8 mouse cellular contexts compared by ENCODE assay signal in the genomic region with DNA sequence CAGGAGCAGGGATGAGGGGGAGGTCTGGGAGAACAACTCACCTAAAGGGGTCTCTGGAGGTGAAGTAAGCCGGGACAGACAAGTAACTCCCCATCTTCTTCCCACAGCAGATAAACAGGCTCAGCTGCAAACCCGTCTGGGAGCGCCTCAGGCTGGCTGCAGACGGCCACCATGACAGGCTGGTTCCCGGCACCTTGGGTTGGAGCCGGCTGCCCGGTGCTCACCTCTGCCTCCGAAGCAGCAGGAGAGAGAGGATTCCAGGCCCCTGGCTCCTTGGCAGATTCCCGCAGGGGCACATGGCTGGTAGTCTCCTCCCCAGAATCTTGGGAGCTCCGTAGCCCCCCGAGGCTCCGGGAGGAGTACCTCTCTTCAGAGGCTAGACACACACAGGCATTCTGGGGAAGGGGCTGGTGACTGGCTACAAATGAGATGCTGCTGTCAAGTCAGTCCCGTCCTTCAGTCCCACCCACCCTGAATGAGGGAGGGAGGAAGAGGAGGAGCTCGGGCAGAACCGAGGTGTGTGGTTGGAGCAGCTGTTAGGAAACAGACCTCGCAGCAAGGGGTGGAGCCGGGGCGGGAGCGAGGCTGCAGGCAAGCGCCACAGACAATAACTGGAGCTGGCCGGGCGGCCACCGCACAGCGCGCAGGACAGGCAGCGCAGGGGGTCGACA. TPM values are rescaled to one million over a fixed set of nuclear protein-coding genes. Genes with fewer than 3 reads are reported as not detected.
DNase-seq lines count a peak whose midpoint lies in the region; ATAC-seq and TF ChIP-seq lines count a peak whose summit lies in the region.

No protein-coding gene starts in this region.

- H3K4me2 ChIP-seq in hindbrain, embryonic 11.5 days (replicated peaks; ENCODE audit: low read depth, low read length), result peak overlapping the region; percentile 72
- H3K4me2 ChIP-seq in lung, postnatal 0 days (replicated peaks; ENCODE audit: low read depth, low read length), result peak overlapping the region; percentile 94

- in situ Hi-C loops in Patski (cut with MboI; ENCODE audit: low pct_unique_long_range_greater_than_20kb), result no loop called here

- no peak for TF ChIP-seq EP300 in lung, postnatal 0 days (IDR thresholded peaks at IDR 0.05)

- peak overlapping the region; percentile 55 for H3K4me3 ChIP-seq in hindbrain, embryonic 11.5 days (ENCODE audit: low read depth, low read length)
- peak overlapping the region; percentile 51 for H3K4me3 ChIP-seq in lung, postnatal 0 days (ENCODE audit: low read depth, low read length)

- H3K36me3 ChIP-seq in hindbrain, embryonic 11.5 days (ENCODE audit: control insufficient read depth, insufficient read depth, low read length), result no peaks in the 10 kb centered on the region
- H3K36me3 ChIP-seq in lung, postnatal 0 days (ENCODE audit: insufficient read depth, low read length), result no peaks in the 10 kb centered on the region

- peak; percentile 79 for ATAC-seq in Patski
- peak; percentile 96 for ATAC-seq in hindbrain, embryonic 11.5 days (ENCODE audit: low FRiP score)
- peak; percentile 89 for ATAC-seq in lung, postnatal 0 days

- H3K27ac ChIP-seq in hindbrain, embryonic 11.5 days (ENCODE audit: low read depth, low read length), result peak overlapping the region; percentile 83
- H3K27ac ChIP-seq in lung, postnatal 0 days (ENCODE audit: low read length), result peak overlapping the region; percentile 85

- peak; percentile 67 for DNase-seq in Patski (ENCODE audit: low read depth, low spot score)
- peak; percentile 91 to 94 for DNase-seq in cerebellum, postnatal 10 days
- peak; percentile 86 for DNase-seq in frontal cortex, adult 2 months (ENCODE audit: extremely low spot score in 1 of 2, low spot score in 1 of 2)
- peak; percentile 88 for DNase-seq in hindbrain, embryonic 11.5 days (ENCODE audit: low spot score)
- peak; percentile 72 to 83 for DNase-seq in layer of hippocampus, postnatal 10 days (ENCODE audit: low spot score in 2 of 2)
- DNase-seq in lung, postnatal 0 days (ENCODE audit: low spot score), result peak; percentile 96
- peak; percentile 52 for DNase-seq in ovary, postnatal 14 days (ENCODE audit: low spot score)
- peak; percentile 80 for DNase-seq in thymus, postnatal 14 days

- H3K27me3 ChIP-seq in Patski, result no peaks in the 10 kb centered on the region
- no peaks in the 10 kb centered on the region for H3K27me3 ChIP-seq in hindbrain, embryonic 11.5 days (ENCODE audit: control insufficient read depth, insufficient read depth, low read length)
- H3K27me3 ChIP-seq in lung, postnatal 0 days (replicated peaks; ENCODE audit: insufficient read depth, low read length), result no peaks in the 10 kb centered on the region

- TF ChIP-seq CTCF in Patski (IDR thresholded peaks at IDR 0.05), result no peak
- no peak for TF ChIP-seq CTCF in lung, postnatal 0 days (IDR thresholded peaks at IDR 0.05)

- H3K4me1 ChIP-seq in hindbrain, embryonic 11.5 days (replicated peaks; ENCODE audit: control insufficient read depth, insufficient read depth, low read length), result peaks cover 4% of the 10 kb centered on the region; the same call in 1 of the 2 replicates
- H3K4me1 ChIP-seq in lung, postnatal 0 days (ENCODE audit: insufficient read depth, low read depth, low read length), result peaks cover 22% of the 10 kb centered on the region; the same call in 1 of the 2 replicates

- 2% methylated on average over 27 of the region's 27 CpGs for WGBS in hindbrain, embryonic 11.5 days
- WGBS in lung, postnatal 0 days, result 4% methylated on average over 25 of the region's 27 CpGs

- H3K9ac ChIP-seq in hindbrain, embryonic 11.5 days (ENCODE audit: low read depth, low read length), result peak overlapping the region; percentile 74
- peak overlapping the region; percentile 43 for H3K9ac ChIP-seq in lung, postnatal 0 days (replicated peaks; ENCODE audit: low read depth)

- CTCF ChIA-PET in Patski (lab: Charles Lee), result interaction anchor here (1.1 to 2.9 kb wide), 3 partner anchors 16 to 53 kb away, joined by 3 to 15 read pairs (median 4); no protein-coding TSS in a partner anchor

- H3K9me3 ChIP-seq in hindbrain, embryonic 11.5 days (ENCODE audit: control insufficient read depth, low read length), result no peaks in the 10 kb centered on the region
- H3K9me3 ChIP-seq in lung, postnatal 0 days (ENCODE audit: low read length), result no peaks in the 10 kb centered on the region

- POLR2A ChIA-PET in Patski (lab: Charles Lee), result no interaction called here

RNA-seq across cellular contexts. Expression of a gene that starts 37.9 kb away (rescaled TPM):
- 38.5 TPM for polyA plus RNA-seq in Patski (2021)
- 179 TPM in 2 replicates for polyA plus RNA-seq in frontal cortex, adult 2 months (2012; rRNA removed)
- 74.8 and 75.0 TPM in 2 replicates for polyA plus RNA-seq in hindbrain, embryonic 11.5 days (2014; fragmentation: Nextera tagmentation; extraction: Ambion mirVana)
- total RNA-seq in layer of hippocampus, postnatal 10 days (2021), result 100 to 1,000 TPM; 108 to 126 TPM
- polyA plus RNA-seq in lung, postnatal 0 days (2015; fragmentation: Nextera tagmentation; extraction: Ambion mirVana), result 57.2 and 62.0 TPM in 2 replicates

RNA-seq across cellular contexts. Expression of a gene that starts 40.9 kb away (rescaled TPM):
- polyA plus RNA-seq in Patski (2021), result 24.7 TPM
- 43.9 and 45.8 TPM in 2 replicates for polyA plus RNA-seq in frontal cortex, adult 2 months (2012; rRNA removed)
- polyA plus RNA-seq in hindbrain, embryonic 11.5 days (2014; fragmentation: Nextera tagmentation; extraction: Ambion mirVana), result 11.5 and 12.0 TPM in 2 replicates
- total RNA-seq in layer of hippocampus, postnatal 10 days (2021), result 10 to 100 TPM; 27.0 to 27.4 TPM
- polyA plus RNA-seq in lung, postnatal 0 days (2015; fragmentation: Nextera tagmentation; extraction: Ambion mirVana), result 22.7 and 25.5 TPM in 2 replicates

Comparison
In these comparisons a context has a peak if more than half of its experiments do, and no peak if none do; other contexts are left out.
1. Peak in every context shown above with its lines: DNase-seq, ATAC-seq, H3K4me3 ChIP-seq and H3K27ac ChIP-seq.